Mouse (Mus musculus) embryonic facial prominence, embryonic 14.5 days (tissue): ENCODE results near the gene Prdm16. TPM values are rescaled to one million over a fixed set of nuclear protein-coding genes. Genes with fewer than 3 reads are reported as not detected.
A peak's percentile ranks its signal among the peaks of the same experiment; 100 is the strongest.

Experiments used
- ATAC-seq: fragments of 200-750 bp; cut with Nextera tagmentation; 2 replicates; pipeline ENCODE4 v1.8.0; 2017; ENCODE audit warnings: low read depth, moderate number of reproducible peaks, moderate TSS enrichment
- DNase-seq: peaks from one replicate; pipeline ENCODE4 v3.0.0-alpha.2; 2015; ENCODE audit warnings: low spot score
- H3K27ac ChIP-seq: fragments of 300-500 bp; sonication (generic); replicated peaks from 2 replicates; pipeline ENCODE4 v1.5.1; 2014; ENCODE audit warnings: low read depth, mild to moderate bottlenecking, low read length, moderate library complexity
- H3K27me3 ChIP-seq: fragments of 300-500 bp; sonication (generic); replicated peaks from 2 replicates; pipeline ENCODE4 v1.6.1; 2014; ENCODE audit warnings: low read length; ENCODE audit not compliant: control insufficient read depth, insufficient read depth
- H3K36me3 ChIP-seq: fragments of 300-500 bp; sonication (generic); 2 replicates; pipeline ENCODE4 v1.6.1; 2014; ENCODE audit warnings: low read length, mixed read lengths; ENCODE audit not compliant: control insufficient read depth, insufficient read depth
- H3K4me1 ChIP-seq: fragments of 300-500 bp; sonication (generic); 2 replicates; pipeline ENCODE4 v1.6.1; 2014; ENCODE audit warnings: antibody characterized with exemption, low read length; ENCODE audit not compliant: control insufficient read depth, insufficient read depth
- H3K4me2 ChIP-seq: fragments of 300-500 bp; sonication (generic); 2 replicates; pipeline ENCODE4 v1.6.1; 2014; ENCODE audit warnings: low read depth, mild to moderate bottlenecking, low read length, moderate library complexity, mixed read lengths
- H3K4me3 ChIP-seq: fragments of 300-500 bp; sonication (generic); 2 replicates; pipeline ENCODE4 v1.5.1; 2014; ENCODE audit warnings: low read depth, mild to moderate bottlenecking, low read length
- H3K9ac ChIP-seq: fragments of 300-500 bp; sonication (generic); 2 replicates; pipeline ENCODE4 v1.6.1; 2014; ENCODE audit warnings: low read depth, mild to moderate bottlenecking, low read length, moderate library complexity, mixed read lengths
- H3K9me3 ChIP-seq: fragments of 300-500 bp; sonication (generic); 2 replicates; pipeline ENCODE4 v1.6.1; 2016; ENCODE audit warnings: low read length; ENCODE audit not compliant: control insufficient read depth
- WGBS: fragments of 180-500 bp; shearing (Covaris S2); extraction: QIAGEN DNeasy Blood & Tissue Kit; methylation state at CpG from one replicate; pipeline ENCODE4 v1.1.7; 2014; 5-methylcytosine and 5-hydroxymethylcytosine counted together
- polyA plus RNA-seq: library from polyadenylated mRNA; unstranded; fragments of >200 nt; fragmentation: Nextera tagmentation; extraction: Ambion mirVana; gene quantifications from 2 replicates; pipeline ENCODE4 v1.2.1, GENCODE M21; 2014

Prdm16 gene
- polyA plus RNA-seq, 1 experiment from 2014 or later = 12.7 TPM

- WGBS = 79% methylated on average over 9 of the region's 9 CpGs
- H3K9ac ChIP-seq = no peak overlapping the region
- no peak overlapping the region for H3K27ac ChIP-seq
- H3K36me3 ChIP-seq = no peaks in the 10 kb centered on the region
- H3K9me3 ChIP-seq = no peaks in the 10 kb centered on the region
- no peaks in the 10 kb centered on the region for H3K27me3 ChIP-seq
- H3K4me1 ChIP-seq = no peaks in the 10 kb centered on the region
- DNase-seq (no peak), ATAC-seq (no peak)
- H3K4me2 ChIP-seq = no peak overlapping the region
- no peak overlapping the region for H3K4me3 ChIP-seq
Measured at GRCm38 (mm10) chr4:154359762-154360300, 276.8 kb downstream of the Prdm16 start.

GRCm38 (mm10) chr4:154358816-154359215, 277.9 kb downstream of the Prdm16 start:
- DNase-seq = no peak
- H3K27ac ChIP-seq = no peak overlapping the region; the same call in 1 of the 2 replicates
- no peaks in the 10 kb centered on the region for H3K9me3 ChIP-seq
- 56% methylated on average over 10 of the region's 11 CpGs for WGBS
- H3K36me3 ChIP-seq = no peaks in the 10 kb centered on the region
- no peak overlapping the region for H3K4me3 ChIP-seq
- H3K27me3 ChIP-seq = no peaks in the 10 kb centered on the region
- no peaks in the 10 kb centered on the region for H3K4me1 ChIP-seq
- H3K9ac ChIP-seq = no peak overlapping the region
- no peak overlapping the region for H3K4me2 ChIP-seq
- ATAC-seq = no peak

- DNase-seq (no peak), ATAC-seq (no peak)
- no peak overlapping the region for H3K4me3 ChIP-seq
- H3K9me3 ChIP-seq = no peaks in the 10 kb centered on the region
- H3K36me3 ChIP-seq = no peaks in the 10 kb centered on the region
- H3K27me3 ChIP-seq = no peaks in the 10 kb centered on the region
- H3K4me1 ChIP-seq = no peaks in the 10 kb centered on the region
- no peak overlapping the region for H3K27ac ChIP-seq
- no peak overlapping the region for H3K4me2 ChIP-seq
- H3K9ac ChIP-seq = no peak overlapping the region
- WGBS = 59% methylated on average over 5 of the region's 5 CpGs
Measured at GRCm38 (mm10) chr4:154358370-154358769, 278.3 kb downstream of the Prdm16 start.

- Histone ChIP-seq H3K9ac (no peak overlapping the region), H3K4me3 (no peak overlapping the region), H3K9me3 (no peaks in the 10 kb centered on the region), H3K4me1 (no peaks in the 10 kb centered on the region), H3K4me2 (no peak overlapping the region), H3K27ac (no peak overlapping the region), H3K36me3 (no peaks in the 10 kb centered on the region), H3K27me3 (no peaks in the 10 kb centered on the region)
- WGBS = 93% methylated on average over 5 of the region's 5 CpGs
- no peak for ATAC-seq
- no peak for DNase-seq
Measured at GRCm38 (mm10) chr4:154355408-154355807, 281.3 kb downstream of the Prdm16 start.

- Histone ChIP-seq H3K27ac (no peak overlapping the region), H3K4me2 (no peak overlapping the region), H3K4me3 (no peak overlapping the region), H3K27me3 (no peaks in the 10 kb centered on the region), H3K36me3 (no peaks in the 10 kb centered on the region), H3K4me1 (0 out of 2 replicates have a peak, but pooled peaks cover 4% of the 10 kb centered on the region), H3K9ac (no peak overlapping the region), H3K9me3 (no peaks in the 10 kb centered on the region)
- DNase-seq (no peak), ATAC-seq (no peak)
- 58% methylated on average over 13 of the region's 13 CpGs for WGBS
Measured at GRCm38 (mm10) chr4:154352246-154352645, 284.4 kb downstream of the Prdm16 start.

- Histone ChIP-seq H3K9me3 (no peaks in the 10 kb centered on the region), H3K4me3 (no peak overlapping the region), H3K27me3 (no peaks in the 10 kb centered on the region), H3K36me3 (no peaks in the 10 kb centered on the region), H3K4me1 (0 out of 2 replicates have a peak, but pooled peaks cover 4% of the 10 kb centered on the region), H3K4me2 (no peak overlapping the region), H3K27ac (no peak overlapping the region), H3K9ac (no peak overlapping the region)
- ATAC-seq (peak; percentile 23; the same call in 1 of the 2 replicates), DNase-seq (peak; percentile 45)
- 44% methylated on average over 11 of the region's 11 CpGs for WGBS
Measured at GRCm38 (mm10) chr4:154348197-154348786, 288.4 kb downstream of the Prdm16 start.

- DNase-seq (peak; percentile 54), ATAC-seq (no peak)
- Histone ChIP-seq H3K9me3 (no peaks in the 10 kb centered on the region), H3K27me3 (no peaks in the 10 kb centered on the region), H3K9ac (0 out of 2 replicates have a peak overlapping the region, but pooled peaks have one; percentile 8), H3K36me3 (no peaks in the 10 kb centered on the region), H3K27ac (no peak overlapping the region), H3K4me3 (no peak overlapping the region), H3K4me2 (no peak overlapping the region), H3K4me1 (0 out of 2 replicates have a peak, but pooled peaks cover 4% of the 10 kb centered on the region)
- 53% methylated on average over 19 of the region's 19 CpGs for WGBS
Measured at GRCm38 (mm10) chr4:154346731-154347522, 289.7 kb downstream of the Prdm16 start.

GRCm38 (mm10) chr4:154336650-154337049, 300.0 kb downstream of the Prdm16 start:
- Histone ChIP-seq H3K9ac (0 out of 2 replicates have a peak overlapping the region, but pooled peaks have one; percentile 4), H3K4me3 (no peak overlapping the region), H3K4me2 (no peak overlapping the region), H3K27ac (no peak overlapping the region), H3K36me3 (0 out of 2 replicates have a peak, but pooled peaks cover 3% of the 10 kb centered on the region), H3K9me3 (no peaks in the 10 kb centered on the region), H3K27me3 (no peaks in the 10 kb centered on the region), H3K4me1 (no peaks in the 10 kb centered on the region)
- peak; percentile 53 for DNase-seq
- WGBS = 31% methylated on average over 10 of the region's 10 CpGs
- ATAC-seq = peak; percentile 20; the same call in 1 of the 2 replicates
